Mouse (Mus musculus): ENCODE data around the gene Sertad4. TPM values are rescaled to one million over a fixed set of nuclear protein-coding genes. Genes with fewer than 3 reads are reported as not detected.

Gene Sertad4
- total and polyA plus RNA-seq, 3 experiments: 3.3 to 4.1 (median 3.9) TPM

GRCm38 (mm10) chr1:192849616-192850015 lies 5.9 kb downstream of the Sertad4 start:
- no peak overlapping the region for H3K9ac ChIP-seq (ENCODE audit: low read depth, low read length)
- H3K4me3 ChIP-seq: no peak overlapping the region
- H3K4me1 ChIP-seq (ENCODE audit: control insufficient read depth, insufficient read depth, low read length): peaks cover 7% of the 10 kb centered on the region
- no peaks in the 10 kb centered on the region for H3K79me2 ChIP-seq (replicated peaks; ENCODE audit: control insufficient read depth, insufficient read depth, low read length)
- WGBS: 78% methylated on average over 5 of the region's 5 CpGs
- intact Hi-C loops (cut with DNase I): no loop called here
- H3K27me3 ChIP-seq (ENCODE audit: control insufficient read depth, insufficient read depth, low read length): no peaks in the 10 kb centered on the region
- no peak for DNase-seq
- H3K27ac ChIP-seq: no peak overlapping the region
- H3K36me3 ChIP-seq (ENCODE audit: control insufficient read depth, insufficient read depth, low read length): no peaks in the 10 kb centered on the region
- TF ChIP-seq CTCF (IDR thresholded peaks at IDR 0.05) (no peak), POLR2A (IDR thresholded peaks at IDR 0.05; ENCODE audit: insufficient read depth, low read depth, low read length) (no peak), EP300 (IDR thresholded peaks at IDR 0.05; ENCODE audit: insufficient read depth, low read depth, low read length) (no peak)

GRCm38 (mm10) chr1:192847254-192847653 lies 8.3 kb downstream of the Sertad4 start:
- no peak for TF ChIP-seq EP300 (IDR thresholded peaks at IDR 0.05; ENCODE audit: insufficient read depth, low read depth, low read length)
- TF ChIP-seq CTCF (IDR thresholded peaks at IDR 0.05): no peak
- no peak for TF ChIP-seq POLR2A (IDR thresholded peaks at IDR 0.05; ENCODE audit: insufficient read depth, low read depth, low read length)
- DNase-seq: no peak
- peaks cover 3% of the 10 kb centered on the region; the same call in 1 of the 2 replicates for H3K4me1 ChIP-seq (ENCODE audit: control insufficient read depth, insufficient read depth, low read length)
- intact Hi-C loops (cut with DNase I): no loop called here
- H3K27ac ChIP-seq: no peak overlapping the region
- H3K27me3 ChIP-seq (ENCODE audit: control insufficient read depth, insufficient read depth, low read length): no peaks in the 10 kb centered on the region
- no peaks in the 10 kb centered on the region for H3K36me3 ChIP-seq (ENCODE audit: control insufficient read depth, insufficient read depth, low read length)
- no peak overlapping the region for H3K4me3 ChIP-seq
- WGBS: 81% methylated on average over 3 of the region's 3 CpGs
- H3K9ac ChIP-seq (ENCODE audit: low read depth, low read length): no peak overlapping the region
- H3K79me2 ChIP-seq (replicated peaks; ENCODE audit: control insufficient read depth, insufficient read depth, low read length): no peaks in the 10 kb centered on the region

GRCm38 (mm10) chr1:192841094-192841813 lies 14.3 kb downstream of the Sertad4 start:
- no peak for TF ChIP-seq POLR2A (IDR thresholded peaks at IDR 0.05; ENCODE audit: insufficient read depth, low read depth, low read length)
- no peak for TF ChIP-seq CTCF (IDR thresholded peaks at IDR 0.05)
- no peak for TF ChIP-seq EP300 (IDR thresholded peaks at IDR 0.05; ENCODE audit: insufficient read depth, low read depth, low read length)
- H3K36me3 ChIP-seq (ENCODE audit: control insufficient read depth, insufficient read depth, low read length): no peaks in the 10 kb centered on the region; the same call in 1 of the 2 replicates
- peaks cover 2% of the 10 kb centered on the region; the same call in 1 of the 2 replicates for H3K4me1 ChIP-seq (ENCODE audit: control insufficient read depth, insufficient read depth, low read length)
- intact Hi-C loops (cut with DNase I): no loop called here
- no peak for DNase-seq
- H3K79me2 ChIP-seq (replicated peaks; ENCODE audit: control insufficient read depth, insufficient read depth, low read length): no peaks in the 10 kb centered on the region
- H3K4me3 ChIP-seq: no peak overlapping the region
- H3K27me3 ChIP-seq (ENCODE audit: control insufficient read depth, insufficient read depth, low read length): no peaks in the 10 kb centered on the region
- H3K27ac ChIP-seq: no peak overlapping the region
- H3K9ac ChIP-seq (ENCODE audit: low read depth, low read length): no peak overlapping the region
- WGBS: 37% methylated on average over 9 of the region's 9 CpGs

- Histone ChIP-seq H3K27me3 (ENCODE audit: control insufficient read depth, insufficient read depth, low read length) (no peaks in the 10 kb centered on the region), H3K27ac (no peak overlapping the region), H3K4me1 (ENCODE audit: control insufficient read depth, insufficient read depth, low read length) (peaks cover 2% of the 10 kb centered on the region; the same call in 1 of the 2 replicates), H3K79me2 (replicated peaks; ENCODE audit: control insufficient read depth, insufficient read depth, low read length) (no peaks in the 10 kb centered on the region), H3K36me3 (ENCODE audit: control insufficient read depth, insufficient read depth, low read length) (no peaks in the 10 kb centered on the region; the same call in 1 of the 2 replicates), H3K4me3 (no peak overlapping the region), H3K9ac (ENCODE audit: low read depth, low read length) (no peak overlapping the region)
- intact Hi-C loops (cut with DNase I): no loop called here
- no peak for DNase-seq
- 87% methylated on average over 2 of the region's 2 CpGs for WGBS
- no peak for TF ChIP-seq CTCF (IDR thresholded peaks at IDR 0.05)
Measured at GRCm38 (mm10) chr1:192840655-192841054, 14.9 kb downstream of the Sertad4 start.

GRCm38 (mm10) chr1:192835211-192835681 lies 20.3 kb downstream of the Sertad4 start:
- H3K4me1 ChIP-seq (ENCODE audit: control insufficient read depth, insufficient read depth, low read length): no peaks in the 10 kb centered on the region; the same call in 1 of the 2 replicates
- H3K27me3 ChIP-seq (ENCODE audit: control insufficient read depth, insufficient read depth, low read length): no peaks in the 10 kb centered on the region
- WGBS: 31% methylated on average over 18 of the region's 18 CpGs
- intact Hi-C loops (cut with DNase I): no loop called here
- DNase-seq: no peak
- no peak overlapping the region; the same call in 1 of the 2 replicates for H3K9ac ChIP-seq (ENCODE audit: low read depth, low read length)
- H3K36me3 ChIP-seq (ENCODE audit: control insufficient read depth, insufficient read depth, low read length): no peaks in the 10 kb centered on the region
- no peak overlapping the region for H3K27ac ChIP-seq
- TF ChIP-seq EP300 (IDR thresholded peaks at IDR 0.05; ENCODE audit: insufficient read depth, low read depth, low read length) (no peak), CTCF (IDR thresholded peaks at IDR 0.05) (no peak), POLR2A (IDR thresholded peaks at IDR 0.05; ENCODE audit: insufficient read depth, low read depth, low read length) (no peak)
- no peaks in the 10 kb centered on the region for H3K79me2 ChIP-seq (replicated peaks; ENCODE audit: control insufficient read depth, insufficient read depth, low read length)
- peak overlapping the region; percentile 39 for H3K4me3 ChIP-seq

Measured in heart, adult 2 months (tissue).